Mouse (Mus musculus) brain, embryonic 14.5 days (tissue): Measurements from ENCODE around the gene Neu1.
"Not testable (repeated sequence)": the region's sequence is repeated elsewhere in the genome, so short reads cannot be mapped to it uniquely, and the experiment has no call there.

Experiments
- CTCF ChIP-seq: fragments of 200-500 bp; IDR thresholded peaks from 2 replicates; pipeline ENCODE4 v1.5.1; 2012; ENCODE audit warnings: inconsistent platforms, mild to moderate bottlenecking, moderate library complexity, borderline replicate concordance; ENCODE audit not compliant: insufficient read depth, insufficient read length; ENCODE audit errors: extremely low read depth
- POLR2A ChIP-seq: fragments of 200-500 bp; IDR thresholded peaks from 2 replicates; pipeline ENCODE4 v1.6.1; 2012; ENCODE audit warnings: mild to moderate bottlenecking, inconsistent platforms, borderline replicate concordance; ENCODE audit not compliant: poor library complexity, insufficient read depth, insufficient read length, severe bottlenecking; ENCODE audit errors: extremely low read depth

DNA sequence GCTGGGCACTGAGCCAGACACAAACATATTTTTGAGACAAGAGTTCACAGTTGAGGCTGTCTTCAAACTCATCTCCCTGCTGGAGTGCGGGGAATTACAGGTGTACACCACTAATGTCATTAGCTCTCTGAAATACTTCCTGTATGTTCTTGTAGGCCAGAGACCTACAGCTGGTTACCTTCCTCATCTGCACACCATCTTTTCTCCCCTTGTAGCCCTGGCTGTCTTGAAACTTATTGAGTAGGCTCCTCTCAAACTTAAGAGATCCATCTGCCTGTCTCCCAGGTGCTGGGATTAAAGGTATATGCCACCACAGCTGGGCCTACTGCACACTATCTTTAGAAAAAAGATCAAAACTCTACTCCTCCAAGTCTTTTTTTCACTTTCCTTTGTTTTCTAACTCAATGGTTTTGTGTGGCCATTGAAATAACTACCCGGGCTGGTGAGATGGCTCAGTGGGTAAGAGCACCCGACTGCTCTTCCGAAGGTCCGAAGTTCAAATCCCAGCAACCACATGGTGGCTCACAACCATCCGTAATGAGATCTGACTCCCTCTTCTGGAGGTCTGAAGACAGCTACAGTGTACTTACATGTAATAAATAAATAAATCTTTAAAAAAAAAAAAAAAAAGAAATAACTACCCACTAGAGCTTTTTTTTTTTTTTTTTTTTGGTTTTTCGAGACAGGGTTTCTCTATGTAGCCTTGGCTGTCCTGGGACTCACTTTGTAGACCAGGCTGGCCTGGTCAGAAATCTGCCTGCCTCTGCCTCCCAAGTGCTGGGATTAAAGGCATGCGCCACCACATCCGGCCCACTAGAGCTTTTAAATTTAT, 17.9 kb downstream of the Neu1 start:
- not testable (repeated sequence) for TF ChIP-seq POLR2A, CTCF
